Mouse (Mus musculus): ENCODE measurements at regions not wholly inside any gene's neighbourhood (a gene's known extent, or its start where the extent isn't known, plus 50 kb on each side); places are given as distances from the start of the nearest gene placed in this dataset.

GRCm38 (mm10) chr1:193787417-193787816 is 417.3 kb upstream of the Camk1g start:
- TF ChIP-seq CTCF (IDR thresholded peaks at IDR 0.05; ENCODE audit: low read depth) = no peak
- Histone ChIP-seq H3K4me3 (ENCODE audit: low read depth, low read length) (no peak overlapping the region), H3K27ac (ENCODE audit: low read depth) (no peak overlapping the region), H3K36me3 (ENCODE audit: insufficient read depth) (no peaks in the 10 kb centered on the region), H3K9me3 (ENCODE audit: low read depth, low read length) (no peaks in the 10 kb centered on the region), H3K27me3 (ENCODE audit: insufficient read depth, low read length) (no peaks in the 10 kb centered on the region), H3K9ac (no peak overlapping the region), H3K4me2 (no peak overlapping the region), H3K4me1 (ENCODE audit: insufficient read depth) (no peaks in the 10 kb centered on the region)
- 71% methylated on average over 1 of the region's 1 CpGs for WGBS
- no peak for ATAC-seq (ENCODE audit: insufficient read depth)
- no peak for DNase-seq

GRCm38 (mm10) chr1:193784966-193785365 is 414.9 kb upstream of the Camk1g start:
- ATAC-seq (ENCODE audit: insufficient read depth) = no peak
- DNase-seq = no peak
- no peak overlapping the region for H3K4me3 ChIP-seq (ENCODE audit: low read depth, low read length)
- no peak overlapping the region for H3K9ac ChIP-seq
- H3K9me3 ChIP-seq (ENCODE audit: low read depth, low read length) = no peaks in the 10 kb centered on the region
- 68% methylated on average over 1 of the region's 1 CpGs for WGBS
- H3K27me3 ChIP-seq (ENCODE audit: insufficient read depth, low read length) = no peaks in the 10 kb centered on the region
- no peaks in the 10 kb centered on the region for H3K36me3 ChIP-seq (ENCODE audit: insufficient read depth)
- TF ChIP-seq CTCF (IDR thresholded peaks at IDR 0.05; ENCODE audit: low read depth) = no peak
- no peaks in the 10 kb centered on the region for H3K4me1 ChIP-seq (ENCODE audit: insufficient read depth)
- no peak overlapping the region for H3K4me2 ChIP-seq
- no peak overlapping the region for H3K27ac ChIP-seq (ENCODE audit: low read depth)

- H3K36me3 ChIP-seq (ENCODE audit: insufficient read depth) = no peaks in the 10 kb centered on the region
- TF ChIP-seq CTCF (IDR thresholded peaks at IDR 0.05; ENCODE audit: low read depth) = no peak
- no peak overlapping the region for H3K9ac ChIP-seq
- H3K27me3 ChIP-seq (ENCODE audit: insufficient read depth, low read length) = no peaks in the 10 kb centered on the region
- no peak overlapping the region for H3K4me2 ChIP-seq
- WGBS = 70% methylated on average over 2 of the region's 2 CpGs
- no peak overlapping the region for H3K27ac ChIP-seq (ENCODE audit: low read depth)
- no peaks in the 10 kb centered on the region for H3K4me1 ChIP-seq (ENCODE audit: insufficient read depth)
- ATAC-seq (ENCODE audit: insufficient read depth) = no peak
- DNase-seq = no peak
- no peaks in the 10 kb centered on the region for H3K9me3 ChIP-seq (ENCODE audit: low read depth, low read length)
- no peak overlapping the region for H3K4me3 ChIP-seq (ENCODE audit: low read depth, low read length)
These were observed 414.4 kb upstream of the Camk1g start for GRCm38 (mm10) chr1:193784526-193784925.

GRCm38 (mm10) chr1:193778181-193778580 is 408.1 kb upstream of the Camk1g start:
- Histone ChIP-seq H3K9me3 (ENCODE audit: low read depth, low read length) (no peaks in the 10 kb centered on the region), H3K9ac (no peak overlapping the region), H3K27me3 (ENCODE audit: insufficient read depth, low read length) (no peaks in the 10 kb centered on the region), H3K4me1 (ENCODE audit: insufficient read depth) (no peaks in the 10 kb centered on the region), H3K4me2 (no peak overlapping the region), H3K36me3 (ENCODE audit: insufficient read depth) (no peaks in the 10 kb centered on the region), H3K27ac (ENCODE audit: low read depth) (no peak overlapping the region), H3K4me3 (ENCODE audit: low read depth, low read length) (no peak overlapping the region)
- no peak for ATAC-seq (ENCODE audit: insufficient read depth)
- no peak for TF ChIP-seq CTCF (IDR thresholded peaks at IDR 0.05; ENCODE audit: low read depth)
- DNase-seq = no peak
- WGBS = 74% methylated on average over 1 of the region's 1 CpGs

- no peak overlapping the region for H3K4me3 ChIP-seq (ENCODE audit: low read depth, low read length)
- ATAC-seq (ENCODE audit: insufficient read depth) (no peak), DNase-seq (no peak)
- WGBS = 61% methylated on average over 4 of the region's 4 CpGs
- H3K27me3 ChIP-seq (ENCODE audit: insufficient read depth, low read length) = no peaks in the 10 kb centered on the region
- H3K4me1 ChIP-seq (ENCODE audit: insufficient read depth) = no peaks in the 10 kb centered on the region
- H3K4me2 ChIP-seq = no peak overlapping the region
- no peak overlapping the region for H3K9ac ChIP-seq
- no peak for TF ChIP-seq CTCF (IDR thresholded peaks at IDR 0.05; ENCODE audit: low read depth)
- no peaks in the 10 kb centered on the region for H3K36me3 ChIP-seq (ENCODE audit: insufficient read depth)
- H3K9me3 ChIP-seq (ENCODE audit: low read depth, low read length) = no peaks in the 10 kb centered on the region
- no peak overlapping the region for H3K27ac ChIP-seq (ENCODE audit: low read depth)
These were observed 399.4 kb upstream of the Camk1g start for GRCm38 (mm10) chr1:193769546-193769945.

- no peak for TF ChIP-seq CTCF (IDR thresholded peaks at IDR 0.05; ENCODE audit: low read depth)
- Histone ChIP-seq H3K36me3 (ENCODE audit: insufficient read depth) (no peaks in the 10 kb centered on the region), H3K27me3 (ENCODE audit: insufficient read depth, low read length) (no peaks in the 10 kb centered on the region), H3K27ac (ENCODE audit: low read depth) (no peak overlapping the region), H3K9me3 (ENCODE audit: low read depth, low read length) (no peaks in the 10 kb centered on the region), H3K9ac (no peak overlapping the region), H3K4me3 (ENCODE audit: low read depth, low read length) (no peak overlapping the region), H3K4me1 (ENCODE audit: insufficient read depth) (no peaks in the 10 kb centered on the region), H3K4me2 (no peak overlapping the region)
- DNase-seq (no peak), ATAC-seq (ENCODE audit: insufficient read depth) (no peak)
These were observed 394.0 kb upstream of the Camk1g start for GRCm38 (mm10) chr1:193764103-193764502.

GRCm38 (mm10) chr1:193751819-193752251 is 381.7 kb upstream of the Camk1g start:
- no peak for TF ChIP-seq CTCF (IDR thresholded peaks at IDR 0.05; ENCODE audit: low read depth)
- Histone ChIP-seq H3K9ac (no peak overlapping the region), H3K4me2 (no peak overlapping the region), H3K36me3 (ENCODE audit: insufficient read depth) (no peaks in the 10 kb centered on the region), H3K9me3 (ENCODE audit: low read depth, low read length) (no peaks in the 10 kb centered on the region), H3K4me3 (ENCODE audit: low read depth, low read length) (no peak overlapping the region), H3K27me3 (ENCODE audit: insufficient read depth, low read length) (no peaks in the 10 kb centered on the region), H3K4me1 (ENCODE audit: insufficient read depth) (no peaks in the 10 kb centered on the region), H3K27ac (ENCODE audit: low read depth) (0 out of 2 replicates have a peak overlapping the region, but pooled peaks have one; percentile 0)
- 23% methylated on average over 4 of the region's 4 CpGs for WGBS
- peak; percentile 52 for DNase-seq
- peak; percentile 62 for ATAC-seq (ENCODE audit: insufficient read depth)

- H3K4me3 ChIP-seq (ENCODE audit: low read depth, low read length) = no peak overlapping the region
- no peaks in the 10 kb centered on the region for H3K27me3 ChIP-seq (ENCODE audit: insufficient read depth, low read length)
- TF ChIP-seq CTCF (IDR thresholded peaks at IDR 0.05; ENCODE audit: low read depth) = no peak
- no peaks in the 10 kb centered on the region for H3K4me1 ChIP-seq (ENCODE audit: insufficient read depth)
- H3K9me3 ChIP-seq (ENCODE audit: low read depth, low read length) = no peaks in the 10 kb centered on the region
- 54% methylated on average over 4 of the region's 4 CpGs for WGBS
- ATAC-seq (ENCODE audit: insufficient read depth) (no peak), DNase-seq (peak; percentile 13)
- no peak overlapping the region for H3K4me2 ChIP-seq
- H3K36me3 ChIP-seq (ENCODE audit: insufficient read depth) = no peaks in the 10 kb centered on the region
- H3K9ac ChIP-seq = no peak overlapping the region
- H3K27ac ChIP-seq (ENCODE audit: low read depth) = no peak overlapping the region
These were observed 380.8 kb upstream of the Camk1g start for GRCm38 (mm10) chr1:193750929-193751328.

Data from lung, embryonic 14.5 days (tissue).